Mouse (Mus musculus) kidney, postnatal 36 days (tissue): ENCODE data around the gene P4htm.

Experiments used
- DNase-seq, 2 experiments: peaks; one replicate each; pipeline ENCODE4 v3.0.0; 2021 to 2022; ENCODE audit warnings: mixed read lengths in 2 of 2

The P4htm gene

GRCm38 (mm10) chr9:108577025-108577424 lies 20.4 kb downstream of the P4htm start:
- no peak for DNase-seq

- DNase-seq, result no peak
Measured at GRCm38 (mm10) chr9:108575321-108576297, 21.9 kb downstream of the P4htm start.

GRCm38 (mm10) chr9:108574921-108575320 lies 22.5 kb downstream of the P4htm start:
- DNase-seq, result no peak

GRCm38 (mm10) chr9:108573774-108574690 lies 23.4 kb downstream of the P4htm start:
- DNase-seq, result peak; percentile 55 to 87

- no peak for DNase-seq
Measured at GRCm38 (mm10) chr9:108572321-108572720, 25.1 kb downstream of the P4htm start.

GRCm38 (mm10) chr9:108571401-108571973 lies 26.0 kb downstream of the P4htm start:
- DNase-seq, result no peak

DNA sequence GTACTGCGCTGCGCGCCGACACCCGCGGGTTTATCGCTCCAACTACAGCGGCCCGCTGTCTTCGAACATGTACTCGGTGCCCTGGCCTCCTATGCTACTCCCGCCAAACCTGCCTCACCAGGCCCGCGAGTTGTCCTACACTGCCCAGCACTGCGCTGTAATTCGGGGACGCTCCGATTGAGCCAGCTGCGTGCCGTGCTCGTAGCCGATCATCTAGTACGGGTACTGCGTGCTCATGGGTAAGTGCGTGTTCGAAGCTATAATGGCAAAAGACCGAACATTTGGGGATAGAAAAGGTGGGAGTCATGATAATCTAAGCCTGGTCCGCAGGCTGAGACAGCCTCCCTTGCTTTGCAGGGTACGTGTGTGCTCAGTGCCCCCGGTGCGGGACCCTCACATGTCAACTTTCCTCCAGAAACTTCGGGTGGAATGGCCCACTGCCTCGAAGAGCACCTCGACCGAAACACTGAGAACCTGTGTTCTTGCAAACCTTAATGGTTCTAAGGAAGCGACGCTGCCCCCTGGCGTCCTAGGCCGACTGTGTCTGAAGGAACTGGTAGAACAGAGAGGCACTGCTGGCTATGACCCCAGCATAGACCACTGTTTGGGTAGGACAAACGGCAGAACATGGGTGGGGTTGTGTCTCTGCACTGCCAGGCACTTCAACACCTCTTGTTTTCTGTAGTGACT lies 27.1 kb downstream of the P4htm start:
- DNase-seq, result peak; percentile 88 to 96

DNA sequence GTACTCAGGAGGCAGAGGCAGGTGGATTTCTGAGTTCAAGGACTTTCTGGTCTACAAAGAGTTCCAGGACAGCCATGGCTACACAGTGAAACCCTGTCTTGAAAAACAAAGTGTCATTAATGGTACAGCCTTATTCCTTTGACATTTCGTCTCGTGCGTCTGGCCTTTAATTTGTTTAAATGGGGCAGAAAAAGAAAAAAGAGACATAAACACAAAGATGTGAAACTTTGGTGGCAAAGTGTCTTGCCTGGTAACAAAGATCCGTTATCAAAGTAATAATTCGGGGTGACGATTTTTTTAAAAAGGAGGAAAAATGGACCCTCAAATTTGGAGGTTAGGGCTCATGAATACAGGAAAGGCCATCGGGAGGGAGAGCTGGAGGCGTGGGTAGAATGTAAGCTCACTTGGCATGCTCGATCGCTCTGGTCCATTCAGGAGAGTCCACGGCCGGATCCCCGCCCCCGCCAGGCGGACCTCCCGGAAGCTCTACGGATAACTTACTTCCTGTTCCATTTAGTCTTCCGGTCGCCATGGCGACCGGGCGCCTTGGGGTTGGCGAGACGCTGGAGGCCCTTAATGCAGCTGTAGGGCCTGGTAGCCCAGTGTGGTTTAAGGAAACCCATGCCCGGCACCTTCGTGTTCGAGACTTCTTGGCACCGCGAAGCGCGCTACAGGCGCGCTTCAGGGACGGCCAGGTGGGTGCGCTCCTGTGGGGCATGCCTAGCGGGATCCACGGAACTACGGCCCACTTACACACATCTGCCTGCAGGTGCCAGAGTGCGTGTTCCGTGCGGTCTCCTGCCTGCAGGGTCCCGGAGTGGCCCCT lies 27.9 kb downstream of the P4htm start, which contains the start of gene Dalrd3:
Gene Dalrd3, plus strand, starts transcription at position 506 of the 826 bp plus-strand sequence.
- DNase-seq, result peak; percentile 96 to 98

GRCm38 (mm10) chr9:108568511-108568921 lies 29.0 kb downstream of the P4htm start:
- no peak for DNase-seq

- peak in 1 of 2 experiments; percentile 54 for DNase-seq
Measured at GRCm38 (mm10) chr9:108567931-108568419, 29.5 kb downstream of the P4htm start.

- peak; percentile 98 for DNase-seq
Measured at GRCm38 (mm10) chr9:108566815-108567776, 30.4 kb downstream of the P4htm start, which contains the start of gene Ndufaf3. Ndufaf3 (minus strand) TSS chr9:108567434.

- DNase-seq, result no peak
Measured at GRCm38 (mm10) chr9:108565881-108566814, 31.3 kb downstream of the P4htm start.

GRCm38 (mm10) chr9:108564131-108564530 lies 33.3 kb downstream of the P4htm start:
- DNase-seq, result no peak

GRCm38 (mm10) chr9:108563671-108564070 lies 33.8 kb downstream of the P4htm start:
- DNase-seq, result no peak

DNA sequence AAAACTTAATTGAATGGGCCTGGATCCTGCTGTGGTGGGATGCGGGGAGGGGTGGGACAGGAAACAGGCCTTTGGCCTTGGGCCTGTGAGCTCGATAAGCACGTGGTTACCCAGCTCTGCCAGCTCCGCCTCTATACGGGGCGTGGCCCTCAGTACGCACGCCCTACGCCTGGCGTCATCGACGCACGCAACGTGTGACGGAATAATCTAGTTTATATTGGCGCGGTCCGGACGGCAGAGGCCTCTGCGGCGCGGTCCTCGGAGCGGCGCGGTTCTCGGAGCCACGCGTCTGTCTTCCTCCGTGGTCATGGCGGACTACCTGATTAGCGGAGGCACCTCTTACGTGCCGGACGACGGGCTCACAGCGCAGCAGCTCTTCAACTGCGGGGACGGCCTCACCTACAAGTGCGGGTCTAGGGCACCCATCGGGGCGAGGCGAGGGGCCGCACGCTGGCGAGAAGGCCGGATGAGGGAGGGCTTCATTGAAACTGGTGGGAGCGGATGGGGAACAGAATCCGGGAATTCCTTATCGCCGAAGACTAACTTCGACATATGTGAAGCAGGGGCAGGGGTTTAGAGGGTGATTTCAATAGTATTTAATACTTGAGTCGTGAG lies 37.1 kb downstream of the P4htm start, which contains the start of gene Impdh2:
Gene Impdh2, plus strand, starts transcription at position 60 of the 615 bp plus-strand sequence.
- DNase-seq, result peak; percentile 97

DNA sequence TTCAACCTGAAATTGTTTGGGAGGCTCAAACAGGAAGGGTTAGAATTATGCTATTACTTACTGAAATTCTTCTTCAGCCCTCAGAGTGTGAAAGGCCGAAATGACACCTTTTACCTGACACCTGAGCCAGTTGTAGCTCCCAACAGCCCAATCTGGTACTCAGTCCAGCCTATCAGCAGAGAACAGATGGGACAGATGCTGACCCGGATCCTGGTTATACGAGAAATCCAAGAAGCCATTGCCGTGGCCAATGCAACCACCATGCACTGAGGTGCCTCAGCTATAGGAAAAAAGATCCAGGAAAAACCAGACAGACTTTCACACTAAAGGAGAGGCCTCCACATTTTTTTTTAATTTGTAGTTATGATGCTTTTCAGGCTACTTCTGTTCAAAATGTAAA lies 38.3 kb downstream of the P4htm start:
- no peak for DNase-seq

GRCm38 (mm10) chr9:108546875-108547274 lies 50.6 kb downstream of the P4htm start:
- DNase-seq, result no peak

- DNase-seq, result peak in 1 of 2 experiments; percentile 12
Measured at GRCm38 (mm10) chr9:108545986-108546385, 51.5 kb downstream of the P4htm start.
